ENCODE assay signal across 9 mouse cellular contexts in the genomic region with DNA sequence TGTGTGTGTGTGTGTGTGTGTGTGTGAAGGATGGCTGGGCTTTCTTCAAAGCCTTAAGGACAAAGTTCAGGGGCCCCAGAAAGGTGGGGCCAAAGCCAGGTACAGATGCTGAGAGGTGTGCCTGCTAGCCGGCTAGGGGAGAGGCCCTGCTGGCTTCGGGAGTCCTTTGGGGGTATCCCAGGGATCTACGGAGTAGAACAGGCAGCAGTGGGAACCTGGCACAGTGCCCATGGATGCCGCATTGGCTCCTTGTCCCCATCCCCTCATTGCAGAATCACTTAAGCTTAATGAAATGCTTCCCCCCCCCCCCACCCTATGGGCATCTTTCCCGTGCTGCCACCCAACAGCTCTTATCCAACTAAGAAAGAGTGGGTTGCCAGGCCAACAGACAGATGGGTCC. TPM values are rescaled to one million over a fixed set of nuclear protein-coding genes. Genes with fewer than 3 reads are reported as not detected.
A peak's percentile ranks its signal among the peaks of the same experiment; 100 is the strongest.
DNase-seq lines count a peak whose midpoint lies in the region; ATAC-seq lines count a peak whose summit lies in the region.
"Had no signal": no experiment of that assay in that cellular context is flagged by ENCODE, and none has a peak within 500 bp of the region (broad histone marks: within the 10 kb centered on the region; RNA-seq: fewer than 3 reads in every experiment).

No protein-coding gene starts in this region.

- WGBS in forebrain, embryonic 12.5 days, result 33% methylated on average over 5 of the region's 5 CpGs
- 65% methylated on average over 5 of the region's 5 CpGs for WGBS in limb, embryonic 10.5 days
- 34% methylated on average over 5 of the region's 5 CpGs for WGBS in stomach, embryonic 15.5 days

- peak overlapping the region; percentile 55 for H3K9ac ChIP-seq in forebrain, embryonic 12.5 days
- no peak overlapping the region for H3K9ac ChIP-seq in stomach, embryonic 15.5 days

- no peaks in the 10 kb centered on the region for H3K27me3 ChIP-seq in forebrain, embryonic 12.5 days
- H3K27me3 ChIP-seq in limb, embryonic 10.5 days (ENCODE audit: low read depth, poor library complexity, severe bottlenecking), result no peaks in the 10 kb centered on the region
- no peaks in the 10 kb centered on the region for H3K27me3 ChIP-seq in stomach, embryonic 15.5 days (replicated peaks)

- H3K4me3 ChIP-seq in forebrain, embryonic 12.5 days (replicated peaks), result peak overlapping the region; percentile 16; the same call in 1 of the 2 replicates
- no peak overlapping the region for H3K4me3 ChIP-seq in limb, embryonic 10.5 days
- H3K4me3 ChIP-seq in stomach, embryonic 15.5 days (replicated peaks), result no peak overlapping the region
- H3K4me3 ChIP-seq: erythroblast, embryonic 14.5 days had no signal

- H3K36me3 ChIP-seq in forebrain, embryonic 12.5 days (replicated peaks), result peaks cover 12% of the 10 kb centered on the region
- peaks cover 12% of the 10 kb centered on the region for H3K36me3 ChIP-seq in limb, embryonic 10.5 days
- no peaks in the 10 kb centered on the region; the same call in 1 of the 2 replicates for H3K36me3 ChIP-seq in stomach, embryonic 15.5 days

- DNase-seq in kidney, adult 9 months, result peak; percentile 26
- DNase-seq in kidney, adult 18-20 months, result no peak
- DNase-seq in cerebellum, adult 11-12 months, result peak; percentile 76
- DNase-seq in limb, embryonic 10.5 days (ENCODE audit: low spot score), result no peak
- no peak for DNase-seq in thymus, postnatal 25 days
- DNase-seq in thymus, postnatal 4 days, result no peak

- ATAC-seq in forebrain, embryonic 12.5 days (ENCODE audit: low FRiP score), result no peak
- no peak for ATAC-seq in stomach, embryonic 15.5 days (ENCODE audit: insufficient read depth, low FRiP score, low read depth)

- H3K9me3 ChIP-seq in forebrain, embryonic 12.5 days, result no peaks in the 10 kb centered on the region
- no peaks in the 10 kb centered on the region for H3K9me3 ChIP-seq in limb, embryonic 10.5 days (replicated peaks)
- H3K9me3 ChIP-seq in stomach, embryonic 15.5 days, result no peaks in the 10 kb centered on the region

- H3K4me1 ChIP-seq in forebrain, embryonic 12.5 days, result peaks cover 93% of the 10 kb centered on the region
- peaks cover 85% of the 10 kb centered on the region for H3K4me1 ChIP-seq in limb, embryonic 10.5 days
- H3K4me1 ChIP-seq in stomach, embryonic 15.5 days, result peaks cover 94% of the 10 kb centered on the region

- H3K4me2 ChIP-seq in forebrain, embryonic 12.5 days, result peak overlapping the region; percentile 50
- H3K4me2 ChIP-seq in stomach, embryonic 15.5 days, result peak overlapping the region; percentile 48

- H3K27ac ChIP-seq in forebrain, embryonic 12.5 days, result peak overlapping the region; percentile 94
- H3K27ac ChIP-seq in limb, embryonic 10.5 days, result peak overlapping the region; percentile 82
- H3K27ac ChIP-seq in stomach, embryonic 15.5 days, result peak overlapping the region; percentile 85

RNA-seq across cellular contexts. Expression of a gene that starts 9.3 kb away (rescaled TPM):
- 53.4 and 59.8 TPM in 2 replicates for polyA plus RNA-seq in forebrain, embryonic 12.5 days (2016; fragmentation: Nextera tagmentation; extraction: Ambion mirVana)
- polyA plus RNA-seq in limb, embryonic 10.5 days (2016; fragmentation: Nextera tagmentation; extraction: Ambion mirVana), result 6.3 and 11.6 TPM in 2 replicates
- 42.7 and 44.7 TPM in 2 replicates for polyA plus RNA-seq in stomach, embryonic 15.5 days (2015; fragmentation: Nextera tagmentation; extraction: Ambion mirVana)

RNA-seq across cellular contexts. Expression of a gene that starts 20.5 kb away (rescaled TPM):
- 88.1 and 95.0 TPM in 2 replicates for polyA plus RNA-seq in forebrain, embryonic 12.5 days (2016; fragmentation: Nextera tagmentation; extraction: Ambion mirVana)
- polyA plus RNA-seq in limb, embryonic 10.5 days (2016; fragmentation: Nextera tagmentation; extraction: Ambion mirVana), result 77.3 and 82.6 TPM in 2 replicates
- 36.4 and 39.7 TPM in 2 replicates for polyA plus RNA-seq in stomach, embryonic 15.5 days (2015; fragmentation: Nextera tagmentation; extraction: Ambion mirVana)

RNA-seq across cellular contexts. Expression of a gene that starts 25.4 kb away (rescaled TPM):
- 2.1 and 2.2 TPM in 2 replicates for polyA plus RNA-seq in forebrain, embryonic 12.5 days (2016; fragmentation: Nextera tagmentation; extraction: Ambion mirVana)
- polyA plus RNA-seq in limb, embryonic 10.5 days (2016; fragmentation: Nextera tagmentation; extraction: Ambion mirVana), result 1.2 and 1.5 TPM in 2 replicates
- polyA plus RNA-seq in stomach, embryonic 15.5 days (2015; fragmentation: Nextera tagmentation; extraction: Ambion mirVana), result 2.4 and 2.5 TPM in 2 replicates

RNA-seq across cellular contexts. Expression of a gene that starts 45.6 kb away (rescaled TPM):
- 39.3 and 39.9 TPM in 2 replicates for polyA plus RNA-seq in forebrain, embryonic 12.5 days (2016; fragmentation: Nextera tagmentation; extraction: Ambion mirVana)
- polyA plus RNA-seq in limb, embryonic 10.5 days (2016; fragmentation: Nextera tagmentation; extraction: Ambion mirVana), result 22.8 and 25.0 TPM in 2 replicates
- 23.0 and 23.6 TPM in 2 replicates for polyA plus RNA-seq in stomach, embryonic 15.5 days (2015; fragmentation: Nextera tagmentation; extraction: Ambion mirVana)

RNA-seq across cellular contexts. Expression of a gene that starts 48.7 kb away (rescaled TPM):
- 0.14 TPM in 1 of 2 replicates, not detected in the other for polyA plus RNA-seq in forebrain, embryonic 12.5 days (2016; fragmentation: Nextera tagmentation; extraction: Ambion mirVana)
- polyA plus RNA-seq in limb, embryonic 10.5 days (2016; fragmentation: Nextera tagmentation; extraction: Ambion mirVana), result not detected in 2 replicates
- not detected in 2 replicates for polyA plus RNA-seq in stomach, embryonic 15.5 days (2015; fragmentation: Nextera tagmentation; extraction: Ambion mirVana)
- polyA plus RNA-seq: erythroblast, embryonic 14.5 days had no signal

Comparison
In these comparisons a context has a peak if more than half of its experiments do, and no peak if none do; other contexts are left out.
1. DNase-seq: peak in kidney, adult 9 months (single experiment) and cerebellum, adult 11-12 months (single experiment); none in kidney, adult 18-20 months (single experiment), limb, embryonic 10.5 days (single experiment), thymus, postnatal 25 days (single experiment) and thymus, postnatal 4 days (single experiment).
2. Peak in every context shown above with its lines, with median percentiles within 50 percentile points of each other: H3K27ac ChIP-seq.